Mouse (Mus musculus): ENCODE measurements at regions not wholly inside any gene's neighbourhood (a gene's known extent, or its start where the extent isn't known, plus 50 kb on each side); places are given as distances from the start of the nearest gene placed in this dataset.

GRCm38 (mm10) chr15:17289221-17289620, 560.7 kb downstream of the Cdh9 start:
- no peak for DNase-seq

All from heart, postnatal 4 days (tissue).